Mouse (Mus musculus) hindbrain, embryonic 15.5 days (tissue): ENCODE measurements around the gene Fam189a2. TPM values are rescaled to one million over a fixed set of nuclear protein-coding genes. Genes with fewer than 3 reads are reported as not detected.

Source experiments
- ATAC-seq: fragments of 200-750 bp; cut with Nextera tagmentation; 2 replicates; pipeline ENCODE4 v1.8.0; 2017; ENCODE audit warnings: low read depth, moderate number of reproducible peaks, moderate TSS enrichment; ENCODE audit not compliant: low FRiP score
- H3K27ac ChIP-seq: fragments of 300-500 bp; sonication (generic); replicated peaks from 2 replicates; pipeline ENCODE4 v1.5.1; 2015; ENCODE audit warnings: mild to moderate bottlenecking, inconsistent platforms
- H3K27me3 ChIP-seq: fragments of 300-500 bp; sonication (generic); 2 replicates; pipeline ENCODE4 v1.6.1; 2015; ENCODE audit warnings: control low read depth, inconsistent platforms
- H3K36me3 ChIP-seq: fragments of 300-500 bp; sonication (generic); 2 replicates; pipeline ENCODE4 v1.6.1; 2015; ENCODE audit warnings: control low read depth, inconsistent platforms
- H3K4me1 ChIP-seq: fragments of 300-500 bp; sonication (generic); replicated peaks from 2 replicates; pipeline ENCODE4 v1.6.1; 2015; ENCODE audit warnings: control low read depth, inconsistent platforms
- H3K4me2 ChIP-seq: fragments of 300-500 bp; sonication (generic); 2 replicates; pipeline ENCODE4 v1.6.1; 2015; ENCODE audit warnings: moderate library complexity, mild to moderate bottlenecking, inconsistent platforms
- H3K4me3 ChIP-seq: fragments of 300-500 bp; sonication (generic); 2 replicates; pipeline ENCODE4 v1.5.1; 2015; ENCODE audit warnings: mild to moderate bottlenecking, inconsistent platforms
- H3K9ac ChIP-seq: fragments of 300-500 bp; sonication (generic); 2 replicates; pipeline ENCODE4 v1.6.1; 2015; ENCODE audit warnings: inconsistent platforms
- H3K9me3 ChIP-seq: fragments of 300-500 bp; sonication (generic); 2 replicates; pipeline ENCODE4 v1.6.1; 2016; ENCODE audit warnings: control low read depth, inconsistent platforms
- WGBS: fragments of 180-500 bp; shearing (Covaris S2); methylation state at CpG from one replicate; pipeline ENCODE4 v1.1.7; 2015; 5-methylcytosine and 5-hydroxymethylcytosine counted together
- polyA plus RNA-seq: library from polyadenylated mRNA; unstranded; fragments of >200 nt; fragmentation: Nextera tagmentation; extraction: Ambion mirVana; gene quantifications from 2 replicates; pipeline ENCODE4 v1.2.1, GENCODE M21; 2015

Gene Fam189a2
- 2.1 and 2.4 TPM in 2 replicates for polyA plus RNA-seq

DNA sequence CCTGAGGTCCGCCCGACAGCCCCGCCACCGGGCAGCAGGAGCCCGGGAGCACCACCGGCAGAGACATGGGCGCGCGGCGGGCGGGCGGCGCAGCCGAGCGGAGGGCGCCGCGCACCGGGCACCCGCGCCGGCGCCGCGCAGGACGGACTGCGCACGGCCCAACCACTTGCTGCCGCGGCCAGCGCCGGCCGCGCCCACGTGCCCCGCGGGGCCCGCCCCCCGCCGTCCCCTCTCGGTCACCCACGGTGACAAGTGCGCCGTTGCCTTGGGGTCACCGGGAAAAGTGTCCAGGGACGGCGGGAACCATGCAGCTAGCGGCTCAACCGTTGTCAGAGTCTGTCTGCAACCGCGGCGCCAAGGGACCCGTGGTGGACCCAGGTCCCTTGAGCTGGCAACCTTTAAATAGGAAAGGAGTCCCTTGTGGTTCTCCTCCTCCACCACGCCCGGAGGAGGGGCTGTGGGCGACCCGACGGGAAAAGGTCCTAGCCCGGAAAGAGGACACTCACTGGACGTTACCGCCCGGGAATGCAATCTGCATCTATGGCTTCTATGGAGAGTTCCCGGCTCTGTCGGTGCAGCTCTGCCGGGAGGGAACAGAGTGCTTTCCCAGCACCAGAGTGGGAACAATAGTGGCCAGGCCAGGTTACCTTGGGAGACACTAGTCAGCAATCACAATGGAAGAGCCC, at the start of gene Fam189a2:
Gene Fam189a2, minus strand, starts transcription at position 149 of the 686 bp plus-strand sequence.
- Histone ChIP-seq H3K4me2 (peak within 1 kb of the TSS; percentile 95), H3K27me3 (0 out of 2 replicates have a peak, but pooled peaks cover 12% of the 10 kb centered on the region), H3K27ac (peak within 1 kb of the TSS; percentile 68), H3K9me3 (no peaks in the 10 kb centered on the region), H3K4me1 (peaks cover 19% of the 10 kb centered on the region), H3K4me3 (peak within 1 kb of the TSS; percentile 65), H3K36me3 (no peaks in the 10 kb centered on the region), H3K9ac (peak within 1 kb of the TSS; percentile 78)
- peak; percentile 92 for ATAC-seq
- WGBS: under 1% methylated on average over 42 of the region's 65 CpGs

DNA sequence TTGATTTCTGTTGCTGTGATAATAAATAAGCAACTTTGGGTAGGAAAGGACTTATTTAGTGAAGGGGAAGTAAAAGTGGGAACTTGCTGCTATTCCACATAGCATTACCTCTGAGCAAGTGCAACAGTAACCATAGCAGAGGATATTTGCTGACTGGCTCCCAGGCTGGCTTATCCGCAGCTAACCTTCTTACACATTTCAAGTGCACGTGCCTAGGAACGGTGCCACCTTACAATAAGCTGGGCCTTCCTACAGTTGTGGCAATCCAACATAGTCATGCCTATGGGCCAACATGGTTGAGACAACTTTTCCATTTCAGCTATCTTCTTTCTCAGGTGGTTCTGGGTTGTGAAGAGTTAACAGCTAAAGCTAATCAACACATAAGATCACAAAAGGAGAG, 46.8 kb upstream of the Fam189a2 start:
- no peaks in the 10 kb centered on the region for H3K4me1 ChIP-seq
- ATAC-seq: no peak
- H3K4me2 ChIP-seq: no peak overlapping the region
- no peaks in the 10 kb centered on the region for H3K9me3 ChIP-seq
- no peak overlapping the region for H3K4me3 ChIP-seq
- no peak overlapping the region for H3K9ac ChIP-seq
- H3K27ac ChIP-seq: no peak overlapping the region
- no peaks in the 10 kb centered on the region for H3K36me3 ChIP-seq
- no peaks in the 10 kb centered on the region for H3K27me3 ChIP-seq
- 94% methylated on average over 3 of the region's 3 CpGs for WGBS

DNA sequence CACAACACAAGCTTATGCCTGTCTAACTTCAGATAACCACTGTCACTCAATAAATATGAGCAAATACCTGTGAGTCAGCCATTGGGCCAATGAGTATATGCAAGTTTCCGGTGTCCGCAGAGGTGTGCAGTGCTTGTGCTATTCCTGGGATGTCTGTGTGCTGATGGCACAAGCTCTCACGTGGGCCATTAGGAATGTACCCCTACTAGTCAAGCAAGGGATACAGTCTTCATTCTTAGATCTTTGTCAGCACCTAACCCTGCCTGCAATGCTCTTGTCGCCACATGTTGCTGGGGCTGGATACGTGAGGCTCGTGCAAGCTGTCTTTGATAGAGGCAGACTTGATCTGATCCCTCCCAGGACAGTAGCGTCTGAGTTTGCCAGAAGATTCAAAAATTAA, 45.7 kb upstream of the Fam189a2 start:
- no peak overlapping the region for H3K9ac ChIP-seq
- H3K4me1 ChIP-seq: no peaks in the 10 kb centered on the region
- H3K4me2 ChIP-seq: no peak overlapping the region
- no peak overlapping the region for H3K27ac ChIP-seq
- ATAC-seq: no peak
- no peaks in the 10 kb centered on the region for H3K27me3 ChIP-seq
- no peaks in the 10 kb centered on the region for H3K9me3 ChIP-seq
- no peak overlapping the region for H3K4me3 ChIP-seq
- H3K36me3 ChIP-seq: no peaks in the 10 kb centered on the region
- 90% methylated on average over 7 of the region's 7 CpGs for WGBS

DNA sequence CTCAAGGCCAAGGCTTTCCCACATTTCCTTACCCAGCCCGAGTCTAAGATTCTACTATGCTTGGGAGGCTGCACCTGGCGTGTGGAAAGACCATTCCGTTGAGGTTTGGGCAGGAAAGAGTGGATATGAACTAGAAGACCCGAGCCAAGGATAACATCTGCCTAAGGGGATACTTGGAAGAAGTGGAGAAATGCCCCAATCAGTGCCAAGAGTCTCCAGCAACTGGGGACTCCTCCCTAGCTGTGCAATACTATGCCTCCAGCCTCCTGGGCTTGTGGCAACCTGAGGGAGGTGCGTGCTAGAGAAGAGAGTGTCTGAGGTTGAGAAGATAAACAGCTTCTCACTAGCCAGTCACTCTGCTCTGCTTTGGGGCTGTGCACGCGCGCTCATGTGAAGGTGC, 45.1 kb upstream of the Fam189a2 start:
- Histone ChIP-seq H3K36me3 (no peaks in the 10 kb centered on the region), H3K4me1 (no peaks in the 10 kb centered on the region), H3K27me3 (no peaks in the 10 kb centered on the region), H3K4me3 (no peak overlapping the region), H3K9ac (no peak overlapping the region), H3K4me2 (no peak overlapping the region), H3K27ac (no peak overlapping the region), H3K9me3 (no peaks in the 10 kb centered on the region)
- WGBS: 88% methylated on average over 8 of the region's 8 CpGs
- no peak for ATAC-seq

DNA sequence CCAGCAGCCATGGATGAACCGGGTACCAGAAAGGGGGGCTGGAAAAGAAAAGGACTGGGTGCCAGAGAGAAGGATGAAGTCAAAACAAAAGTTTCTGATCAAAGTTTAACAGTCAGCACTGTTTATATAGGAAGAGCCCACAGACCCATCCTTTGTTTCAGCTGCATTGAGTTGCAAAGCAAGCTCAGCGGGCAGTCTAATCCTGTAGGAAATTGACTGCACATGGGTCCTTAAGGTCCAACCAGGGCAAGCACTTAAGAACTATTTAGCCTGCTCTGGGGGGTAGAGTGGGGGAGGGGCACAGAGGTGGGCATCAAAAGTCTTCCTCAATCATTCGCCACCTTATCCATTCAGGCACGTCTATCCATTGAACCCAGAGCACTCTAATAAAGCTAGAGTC, 42.3 kb upstream of the Fam189a2 start:
- no peaks in the 10 kb centered on the region for H3K4me1 ChIP-seq
- H3K27ac ChIP-seq: no peak overlapping the region
- H3K27me3 ChIP-seq: no peaks in the 10 kb centered on the region
- H3K4me3 ChIP-seq: no peak overlapping the region
- no peak for ATAC-seq
- H3K9ac ChIP-seq: no peak overlapping the region
- no peaks in the 10 kb centered on the region for H3K36me3 ChIP-seq
- H3K9me3 ChIP-seq: no peaks in the 10 kb centered on the region; the same call in 1 of the 2 replicates
- H3K4me2 ChIP-seq: no peak overlapping the region
- WGBS: 47% methylated on average over 4 of the region's 4 CpGs

DNA sequence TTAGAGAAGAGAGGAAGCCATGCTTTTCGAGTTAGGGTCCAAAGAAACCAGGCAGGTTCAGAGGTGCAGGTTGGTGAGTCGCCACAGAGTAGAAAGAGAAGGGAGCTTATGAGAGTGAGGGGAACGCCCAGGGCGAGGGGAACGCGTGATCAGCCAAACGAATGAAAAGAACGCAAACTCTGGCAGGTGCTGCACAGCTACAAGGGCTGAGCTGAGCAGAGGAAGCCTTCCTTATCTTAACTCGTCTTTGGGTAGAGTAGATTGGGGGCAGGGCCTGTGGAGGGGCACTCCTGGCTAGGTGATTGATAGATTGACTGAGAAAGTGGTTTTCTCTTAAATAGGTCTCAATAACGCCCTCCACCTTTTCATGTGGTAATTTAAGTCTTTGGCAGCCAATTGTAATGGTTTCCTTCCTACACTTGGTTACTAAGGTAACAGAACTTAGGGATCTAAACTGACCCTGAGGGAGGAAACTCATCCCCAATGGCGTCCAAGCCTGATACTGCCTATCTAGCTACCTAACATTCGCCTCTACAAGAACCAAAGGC, 33.6 kb upstream of the Fam189a2 start:
- Histone ChIP-seq H3K4me1 (no peaks in the 10 kb centered on the region), H3K4me3 (no peak overlapping the region), H3K27ac (no peak overlapping the region), H3K9ac (no peak overlapping the region), H3K4me2 (no peak overlapping the region), H3K9me3 (no peaks in the 10 kb centered on the region; the same call in 1 of the 2 replicates), H3K36me3 (no peaks in the 10 kb centered on the region), H3K27me3 (no peaks in the 10 kb centered on the region)
- whole genome bisulfite sequencing: 51% methylated on average over 12 of the region's 12 CpGs
- no peak for ATAC-seq

DNA sequence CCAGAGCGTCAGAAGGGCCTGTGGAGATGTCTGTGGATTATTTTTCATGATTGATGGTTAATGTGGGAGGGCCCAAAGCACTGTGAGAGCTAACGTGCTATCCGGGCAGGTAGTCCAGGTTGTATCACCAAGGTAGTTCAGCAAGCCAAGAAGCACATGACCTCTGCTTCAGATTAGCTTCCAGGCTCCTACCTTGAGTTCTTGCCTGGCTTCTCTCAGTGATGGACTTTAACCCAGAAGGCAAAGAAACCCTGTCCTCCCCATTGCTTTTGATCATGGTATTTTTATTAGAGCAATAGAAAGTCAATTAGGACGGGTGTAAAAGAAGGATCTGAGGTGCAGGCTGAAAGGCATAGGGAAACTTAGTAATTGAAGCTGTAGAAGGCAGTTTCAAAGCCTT, 32.8 kb upstream of the Fam189a2 start:
- Histone ChIP-seq H3K36me3 (no peaks in the 10 kb centered on the region), H3K27ac (no peak overlapping the region), H3K4me3 (no peak overlapping the region), H3K4me2 (no peak overlapping the region), H3K4me1 (no peaks in the 10 kb centered on the region), H3K27me3 (no peaks in the 10 kb centered on the region), H3K9ac (no peak overlapping the region), H3K9me3 (no peaks in the 10 kb centered on the region; the same call in 1 of the 2 replicates)
- WGBS: 84% methylated on average over 4 of the region's 4 CpGs
- no peak for ATAC-seq

DNA sequence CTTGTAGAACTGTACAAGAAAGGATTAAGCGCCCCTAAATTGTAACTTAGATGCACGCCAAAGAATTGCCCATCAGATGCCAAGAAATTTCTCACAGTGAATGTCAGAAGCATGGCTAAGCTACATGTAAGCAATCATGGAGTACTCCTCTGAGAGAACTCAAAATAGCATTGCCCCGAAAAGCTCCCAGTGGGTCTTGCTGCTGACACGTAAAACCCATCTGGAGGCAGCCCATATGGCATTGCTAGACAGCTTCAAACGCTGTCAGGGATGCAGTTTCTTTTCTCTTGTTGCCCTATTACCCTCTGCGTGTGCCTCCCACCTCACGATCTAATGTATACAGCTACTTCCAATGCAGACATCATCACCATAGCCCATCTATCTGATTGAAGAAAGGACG, 28.0 kb upstream of the Fam189a2 start:
- Histone ChIP-seq H3K4me3 (no peak overlapping the region), H3K27me3 (no peaks in the 10 kb centered on the region), H3K9me3 (no peaks in the 10 kb centered on the region), H3K4me2 (no peak overlapping the region), H3K27ac (no peak overlapping the region), H3K9ac (no peak overlapping the region), H3K4me1 (0 out of 2 replicates have a peak, but pooled peaks cover 2% of the 10 kb centered on the region), H3K36me3 (no peaks in the 10 kb centered on the region)
- 69% methylated on average over 8 of the region's 8 CpGs for WGBS
- ATAC-seq: no peak

DNA sequence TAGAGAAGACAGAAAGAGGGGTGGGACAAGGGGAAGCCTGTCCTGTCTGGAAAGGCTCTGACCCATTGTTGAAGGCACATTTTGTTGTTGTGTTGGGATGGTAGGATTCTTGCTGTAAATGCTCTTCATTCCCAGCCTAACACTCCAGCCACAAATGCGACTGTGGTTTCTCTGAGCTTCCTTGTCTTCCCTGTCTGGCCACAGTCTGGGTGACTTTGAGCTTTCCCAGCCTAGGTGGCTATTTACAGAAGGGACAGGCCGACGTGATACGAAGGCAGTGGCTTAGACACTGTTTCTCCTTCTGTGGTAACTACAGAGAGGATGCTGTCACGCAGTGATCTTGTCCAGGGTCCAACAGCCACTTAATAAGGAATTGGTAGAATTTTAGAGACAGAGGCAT, 27.2 kb upstream of the Fam189a2 start:
- Histone ChIP-seq H3K36me3 (no peaks in the 10 kb centered on the region), H3K9me3 (no peaks in the 10 kb centered on the region), H3K9ac (no peak overlapping the region), H3K27me3 (no peaks in the 10 kb centered on the region), H3K4me1 (0 out of 2 replicates have a peak, but pooled peaks cover 2% of the 10 kb centered on the region), H3K4me3 (no peak overlapping the region), H3K27ac (no peak overlapping the region), H3K4me2 (no peak overlapping the region)
- no peak for ATAC-seq
- 90% methylated on average over 5 of the region's 5 CpGs for WGBS

DNA sequence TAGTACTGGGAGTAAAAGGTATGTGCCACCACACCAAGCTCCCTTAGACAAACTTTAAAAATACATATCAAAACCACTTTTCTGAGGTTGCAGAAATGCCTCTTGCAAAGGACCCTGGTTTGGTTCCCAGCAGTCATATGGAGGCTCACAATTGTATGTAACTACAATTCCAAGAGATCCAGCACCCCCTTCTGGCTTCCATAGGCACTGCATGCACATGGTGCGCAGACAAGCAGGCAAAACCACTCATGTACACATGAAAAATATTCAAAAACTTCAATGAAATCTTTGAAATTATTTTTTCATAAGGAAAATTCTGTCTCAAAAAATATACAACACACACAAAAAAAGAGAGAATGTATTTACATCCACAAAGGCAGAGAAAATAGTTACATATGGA, 26.1 kb upstream of the Fam189a2 start:
- Histone ChIP-seq H3K9ac (no peak overlapping the region), H3K27me3 (no peaks in the 10 kb centered on the region), H3K9me3 (no peaks in the 10 kb centered on the region), H3K4me3 (no peak overlapping the region), H3K27ac (no peak overlapping the region), H3K4me2 (no peak overlapping the region), H3K4me1 (0 out of 2 replicates have a peak, but pooled peaks cover 2% of the 10 kb centered on the region), H3K36me3 (no peaks in the 10 kb centered on the region)
- ATAC-seq: no peak
- WGBS: 94% methylated on average over 1 of the region's 1 CpGs

DNA sequence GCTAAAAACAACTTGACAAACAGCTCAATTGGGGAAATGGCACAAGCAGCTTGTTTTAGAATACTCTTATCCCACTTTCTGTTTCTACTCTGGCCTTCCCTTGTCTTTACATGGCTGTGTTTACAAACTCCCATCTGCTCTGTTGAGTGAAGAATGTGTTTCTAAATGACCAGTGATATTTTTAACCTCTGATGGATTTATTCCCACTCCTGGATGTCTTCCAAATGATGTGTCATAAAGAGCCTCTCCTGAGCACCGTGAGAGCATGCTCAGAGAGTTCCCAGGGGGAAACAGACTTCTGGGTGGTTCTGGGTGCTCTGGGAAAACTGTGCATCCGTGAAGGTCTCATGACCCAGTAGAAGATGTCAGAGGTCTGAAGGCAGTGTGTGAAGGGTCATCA, 24.1 kb upstream of the Fam189a2 start:
- ATAC-seq: no peak
- WGBS: 52% methylated on average over 2 of the region's 2 CpGs
- Histone ChIP-seq H3K36me3 (no peaks in the 10 kb centered on the region), H3K4me2 (no peak overlapping the region), H3K9ac (no peak overlapping the region), H3K27me3 (no peaks in the 10 kb centered on the region), H3K9me3 (no peaks in the 10 kb centered on the region), H3K4me3 (no peak overlapping the region), H3K27ac (no peak overlapping the region), H3K4me1 (0 out of 2 replicates have a peak, but pooled peaks cover 2% of the 10 kb centered on the region)

DNA sequence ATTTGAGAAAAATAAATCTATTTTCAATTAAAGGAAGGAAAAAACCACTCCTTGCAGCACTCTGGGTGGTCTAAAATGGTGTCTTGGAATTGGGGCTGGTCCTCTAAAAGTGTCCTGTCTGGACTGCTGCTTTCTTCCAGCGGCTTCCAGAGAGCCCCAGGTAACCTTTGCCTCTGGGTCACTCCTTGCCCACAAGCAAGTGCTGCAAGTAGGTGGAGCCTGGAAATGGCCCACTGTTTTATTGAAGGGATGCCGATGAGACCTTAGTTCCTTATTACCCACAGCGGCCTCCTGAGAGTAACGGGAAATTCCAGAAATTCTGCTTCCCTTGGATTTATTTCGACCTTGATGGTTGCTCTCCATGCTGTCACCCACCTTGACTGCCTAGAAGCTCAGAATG, 23.4 kb upstream of the Fam189a2 start:
- Histone ChIP-seq H3K27ac (no peak overlapping the region), H3K27me3 (no peaks in the 10 kb centered on the region), H3K4me1 (0 out of 2 replicates have a peak, but pooled peaks cover 2% of the 10 kb centered on the region), H3K4me3 (no peak overlapping the region), H3K9me3 (no peaks in the 10 kb centered on the region), H3K4me2 (no peak overlapping the region), H3K9ac (no peak overlapping the region), H3K36me3 (no peaks in the 10 kb centered on the region)
- ATAC-seq: no peak
- WGBS: 82% methylated on average over 5 of the region's 5 CpGs
